Mouse (Mus musculus) midbrain, embryonic 15.5 days (tissue): ENCODE results near the gene Zmiz2. TPM values are rescaled to one million over a fixed set of nuclear protein-coding genes. Genes with fewer than 3 reads are reported as not detected.

Source experiments
- ATAC-seq: fragments of 200-750 bp; cut with Nextera tagmentation; replicated peaks from 2 replicates; pipeline ENCODE4 v1.8.0; 2017; ENCODE audit warnings: moderate TSS enrichment
- H3K27ac ChIP-seq: fragments of 300-500 bp; sonication (generic); 2 replicates; pipeline ENCODE4 v1.5.1; 2015; ENCODE audit warnings: mild to moderate bottlenecking, inconsistent platforms
- H3K27me3 ChIP-seq: fragments of 300-500 bp; sonication (generic); replicated peaks from 2 replicates; pipeline ENCODE4 v1.6.1; 2015; ENCODE audit warnings: inconsistent platforms
- H3K36me3 ChIP-seq: fragments of 300-500 bp; sonication (generic); replicated peaks from 2 replicates; pipeline ENCODE4 v1.6.1; 2015; ENCODE audit warnings: inconsistent platforms
- H3K4me1 ChIP-seq: fragments of 300-500 bp; sonication (generic); 2 replicates; pipeline ENCODE4 v1.6.1; 2015; ENCODE audit warnings: inconsistent platforms
- H3K4me2 ChIP-seq: fragments of 300-500 bp; sonication (generic); 2 replicates; pipeline ENCODE4 v1.6.1; 2015; ENCODE audit warnings: inconsistent platforms, mild to moderate bottlenecking, moderate library complexity
- H3K4me3 ChIP-seq: fragments of 300-500 bp; sonication (generic); 2 replicates; pipeline ENCODE4 v1.5.1; 2015; ENCODE audit warnings: mild to moderate bottlenecking, inconsistent platforms
- H3K9ac ChIP-seq: fragments of 300-500 bp; sonication (generic); 2 replicates; pipeline ENCODE4 v1.6.1; 2015; ENCODE audit warnings: mild to moderate bottlenecking, inconsistent platforms
- H3K9me3 ChIP-seq: fragments of 300-500 bp; sonication (generic); 2 replicates; pipeline ENCODE4 v1.6.1; 2016; ENCODE audit warnings: inconsistent platforms
- WGBS: fragments of 180-500 bp; shearing (Covaris S2); methylation state at CpG from one replicate; pipeline ENCODE4 v1.1.7; 2015; ENCODE audit warnings: mixed read lengths; 5-methylcytosine and 5-hydroxymethylcytosine counted together
- polyA plus RNA-seq: library from polyadenylated mRNA; unstranded; fragments of >200 nt; fragmentation: Nextera tagmentation; extraction: Ambion mirVana; gene quantifications from 2 replicates; pipeline ENCODE4 v1.2.1, GENCODE M21; 2015

The Zmiz2 gene
- polyA plus RNA-seq, 1 experiment from 2014 or later = 41.0 TPM

GRCm38 (mm10) chr11:6372784-6373183 lies 16.1 kb upstream of the Zmiz2 start:
- Histone ChIP-seq H3K9ac (no peak overlapping the region), H3K4me2 (no peak overlapping the region), H3K4me1 (no peaks in the 10 kb centered on the region), H3K36me3 (no peaks in the 10 kb centered on the region), H3K9me3 (no peaks in the 10 kb centered on the region), H3K27ac (no peak overlapping the region), H3K27me3 (no peaks in the 10 kb centered on the region), H3K4me3 (no peak overlapping the region)
- 89% methylated on average over 9 of the region's 9 CpGs for WGBS
- ATAC-seq = no peak

DNA sequence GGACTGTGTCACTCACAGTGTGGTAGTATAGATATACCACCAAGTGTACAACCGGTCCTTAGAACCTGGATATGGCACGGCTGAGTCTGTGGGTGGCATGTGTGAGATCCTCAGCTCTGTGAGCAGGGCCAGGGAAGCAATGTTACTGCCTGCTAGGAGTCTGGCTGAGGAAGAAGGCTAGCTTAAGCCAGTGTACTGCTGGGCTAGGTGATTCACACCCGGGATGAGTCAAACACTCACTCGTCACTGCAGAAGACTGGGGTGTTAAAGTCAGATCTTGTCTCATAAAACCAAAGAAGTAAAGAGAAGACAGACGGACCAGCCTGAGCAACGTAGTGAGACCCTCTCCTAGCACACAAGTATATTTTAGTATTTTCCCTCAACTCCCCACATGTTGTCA lies 8.0 kb upstream of the Zmiz2 start:
- H3K27me3 ChIP-seq = no peaks in the 10 kb centered on the region
- H3K9me3 ChIP-seq = no peaks in the 10 kb centered on the region
- 87% methylated on average over 6 of the region's 6 CpGs for WGBS
- no peaks in the 10 kb centered on the region for H3K4me1 ChIP-seq
- no peak for ATAC-seq
- no peak overlapping the region for H3K9ac ChIP-seq
- no peak overlapping the region for H3K4me2 ChIP-seq
- H3K36me3 ChIP-seq = no peaks in the 10 kb centered on the region
- H3K4me3 ChIP-seq = no peak overlapping the region
- no peak overlapping the region for H3K27ac ChIP-seq

- no peak for ATAC-seq
- H3K27me3 ChIP-seq = no peaks in the 10 kb centered on the region
- WGBS = 88% methylated on average over 6 of the region's 6 CpGs
- no peaks in the 10 kb centered on the region for H3K9me3 ChIP-seq
- peak overlapping the region; percentile 47 for H3K4me2 ChIP-seq
- no peak overlapping the region for H3K9ac ChIP-seq
- H3K4me1 ChIP-seq = peaks cover 30% of the 10 kb centered on the region
- peak overlapping the region; percentile 99; the same call in 1 of the 2 replicates for H3K4me3 ChIP-seq
- H3K36me3 ChIP-seq = peaks cover 7% of the 10 kb centered on the region; the same call in 1 of the 2 replicates
- peak overlapping the region; percentile 97 for H3K27ac ChIP-seq
Observed at GRCm38 (mm10) chr11:6388126-6388725, 648 bp upstream of the Zmiz2 start.

- ATAC-seq = peak; percentile 71
- Histone ChIP-seq H3K9me3 (no peaks in the 10 kb centered on the region), H3K4me2 (peak overlapping the region; percentile 57), H3K9ac (peak overlapping the region; percentile 96), H3K36me3 (peaks cover 7% of the 10 kb centered on the region; the same call in 1 of the 2 replicates), H3K27ac (peak overlapping the region; percentile 97), H3K27me3 (no peaks in the 10 kb centered on the region), H3K4me3 (peak overlapping the region; percentile 99), H3K4me1 (peaks cover 33% of the 10 kb centered on the region)
- under 1% methylated on average over 37 of the region's 43 CpGs for WGBS
Observed at GRCm38 (mm10) chr11:6389483-6389921, 628 bp downstream of the Zmiz2 start.

GRCm38 (mm10) chr11:6390376-6391053 lies 1.6 kb downstream of the Zmiz2 start:
- H3K36me3 ChIP-seq = peaks cover 7% of the 10 kb centered on the region; the same call in 1 of the 2 replicates
- peaks cover 33% of the 10 kb centered on the region for H3K4me1 ChIP-seq
- H3K4me2 ChIP-seq = peak overlapping the region; percentile 57
- no peaks in the 10 kb centered on the region for H3K9me3 ChIP-seq
- H3K27ac ChIP-seq = no peak overlapping the region
- no peak for ATAC-seq
- H3K27me3 ChIP-seq = no peaks in the 10 kb centered on the region
- peak overlapping the region; percentile 99 for H3K4me3 ChIP-seq
- peak overlapping the region; percentile 96 for H3K9ac ChIP-seq
- WGBS = 80% methylated on average over 8 of the region's 8 CpGs

DNA sequence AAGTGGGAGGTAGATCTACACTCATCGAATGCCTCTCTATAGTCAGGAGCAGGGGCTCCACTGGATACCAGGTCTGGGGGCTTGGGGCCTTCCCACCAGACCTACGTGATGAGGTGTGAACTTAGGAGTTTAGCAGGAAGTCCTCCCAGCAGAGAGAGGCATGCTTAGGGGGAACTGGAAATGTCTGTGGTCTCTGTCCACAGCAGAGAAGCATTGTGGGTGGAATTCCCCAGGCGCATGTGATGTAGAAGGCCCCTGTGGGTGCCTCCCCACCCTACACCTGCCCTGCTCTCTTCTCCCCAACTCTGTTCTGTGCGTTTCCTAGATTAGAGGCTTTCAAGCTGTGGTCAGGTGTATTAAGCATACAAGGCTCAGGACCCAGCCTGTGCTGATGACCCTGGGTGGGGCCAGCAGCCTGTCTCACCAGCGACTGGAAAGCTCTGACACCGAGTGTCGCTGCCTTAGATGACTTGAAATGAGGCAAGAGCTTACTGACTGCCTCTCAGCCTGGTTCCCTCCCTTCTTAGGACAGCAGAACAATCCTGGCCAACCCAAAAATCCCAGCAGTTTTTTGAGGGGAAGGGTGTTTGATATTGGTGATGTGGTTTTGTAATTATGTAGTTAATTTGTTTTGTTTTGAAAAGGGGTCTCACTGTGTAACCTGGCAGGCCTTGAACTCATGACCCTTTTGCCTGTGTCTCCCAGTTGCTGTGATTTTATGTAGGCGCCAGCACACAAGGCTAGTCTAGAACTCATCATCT lies 2.8 kb downstream of the Zmiz2 start:
- no peak for ATAC-seq
- Histone ChIP-seq H3K36me3 (peaks cover 12% of the 10 kb centered on the region; the same call in 1 of the 2 replicates), H3K4me2 (no peak overlapping the region), H3K4me3 (no peak overlapping the region), H3K27me3 (no peaks in the 10 kb centered on the region), H3K9me3 (no peaks in the 10 kb centered on the region), H3K9ac (no peak overlapping the region), H3K4me1 (peaks cover 33% of the 10 kb centered on the region), H3K27ac (no peak overlapping the region)
- WGBS = 88% methylated on average over 8 of the region's 8 CpGs

- H3K27me3 ChIP-seq = no peaks in the 10 kb centered on the region
- no peaks in the 10 kb centered on the region for H3K9me3 ChIP-seq
- H3K4me2 ChIP-seq = no peak overlapping the region
- peaks cover 33% of the 10 kb centered on the region for H3K4me1 ChIP-seq
- H3K9ac ChIP-seq = no peak overlapping the region
- H3K27ac ChIP-seq = no peak overlapping the region
- H3K36me3 ChIP-seq = peaks cover 24% of the 10 kb centered on the region
- ATAC-seq = no peak
- 91% methylated on average over 6 of the region's 6 CpGs for WGBS
- H3K4me3 ChIP-seq = no peak overlapping the region
Observed at GRCm38 (mm10) chr11:6392857-6393256, 4.0 kb downstream of the Zmiz2 start.

DNA sequence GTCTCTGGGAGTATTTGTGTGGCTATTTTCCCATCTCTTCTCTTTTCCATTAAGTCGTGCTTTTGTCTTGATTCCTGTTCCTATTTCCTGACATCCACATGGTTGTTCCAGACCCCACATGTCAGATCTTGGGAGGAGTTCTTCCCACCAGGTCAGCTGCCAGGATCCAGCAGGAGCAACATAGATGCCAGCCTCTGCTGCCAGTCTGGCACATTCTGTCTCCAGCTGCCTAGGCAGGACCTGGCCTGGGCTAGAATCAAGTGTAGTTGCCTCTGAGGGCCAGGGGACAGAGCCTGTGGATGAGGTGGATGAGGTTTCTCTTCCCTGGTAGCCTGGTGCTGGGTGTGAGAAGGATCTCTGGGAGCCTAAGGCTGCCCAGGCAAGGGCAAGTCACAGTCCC lies 5.0 kb downstream of the Zmiz2 start:
- Histone ChIP-seq H3K4me2 (no peak overlapping the region), H3K4me3 (no peak overlapping the region), H3K4me1 (peaks cover 33% of the 10 kb centered on the region), H3K36me3 (peaks cover 30% of the 10 kb centered on the region), H3K9me3 (no peaks in the 10 kb centered on the region), H3K27ac (no peak overlapping the region), H3K27me3 (no peaks in the 10 kb centered on the region), H3K9ac (no peak overlapping the region)
- no peak for ATAC-seq
- WGBS = 83% methylated on average over 1 of the region's 1 CpGs

DNA sequence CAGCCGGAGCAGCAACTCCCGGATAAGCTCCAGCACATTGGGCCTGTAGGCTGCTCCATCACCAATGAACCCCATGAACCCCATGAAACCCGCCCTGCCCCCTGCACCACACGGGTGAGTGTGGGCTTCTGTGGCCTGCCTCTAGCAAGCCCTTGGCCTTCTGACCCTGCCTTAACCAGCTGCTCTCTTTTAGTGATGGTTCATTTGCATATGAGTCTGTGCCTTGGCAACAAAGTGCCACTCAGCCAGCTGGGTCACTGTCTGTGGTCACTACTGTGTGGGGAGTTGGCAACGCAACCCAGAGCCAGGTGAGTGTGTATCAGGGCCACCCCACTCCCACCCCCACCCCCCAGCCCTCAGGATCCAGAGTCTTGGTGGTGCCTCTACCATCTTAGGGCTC lies 6.7 kb downstream of the Zmiz2 start:
- WGBS = 80% methylated on average over 5 of the region's 5 CpGs

DNA sequence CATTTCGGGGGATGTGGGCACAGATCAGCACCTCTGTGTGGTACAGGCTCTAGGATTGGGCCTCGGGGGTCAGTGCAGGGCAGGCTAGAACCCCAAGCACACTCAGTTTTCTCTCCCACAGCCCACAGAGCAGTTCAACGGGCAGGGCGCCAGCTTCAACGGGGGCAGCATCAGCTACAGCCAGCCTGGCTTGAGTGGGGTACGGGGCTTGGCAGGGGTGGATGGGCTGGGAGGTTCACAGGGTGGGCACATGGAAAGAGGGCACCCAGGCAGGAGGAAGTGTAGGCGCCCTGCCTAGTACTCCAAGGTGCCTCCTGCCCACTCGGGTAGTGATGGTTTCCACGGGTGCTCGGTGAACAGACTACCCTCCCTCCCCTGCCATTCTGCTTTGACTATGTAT lies 9.3 kb downstream of the Zmiz2 start:
- ATAC-seq = no peak
- Histone ChIP-seq H3K4me1 (peaks cover 3% of the 10 kb centered on the region; the same call in 1 of the 2 replicates), H3K27me3 (no peaks in the 10 kb centered on the region), H3K9me3 (no peaks in the 10 kb centered on the region), H3K4me3 (no peak overlapping the region), H3K4me2 (no peak overlapping the region), H3K36me3 (peaks cover 62% of the 10 kb centered on the region), H3K27ac (no peak overlapping the region), H3K9ac (no peak overlapping the region)
- 95% methylated on average over 10 of the region's 10 CpGs for WGBS

More for the DNA sequence above, 6.7 kb downstream of the Zmiz2 start:
- Histone ChIP-seq H3K4me2 (no peak overlapping the region), H3K9me3 (no peaks in the 10 kb centered on the region), H3K4me1 (peaks cover 26% of the 10 kb centered on the region), H3K4me3 (no peak overlapping the region), H3K36me3 (peaks cover 45% of the 10 kb centered on the region), H3K27me3 (no peaks in the 10 kb centered on the region), H3K9ac (no peak overlapping the region), H3K27ac (no peak overlapping the region)
- no peak for ATAC-seq

DNA sequence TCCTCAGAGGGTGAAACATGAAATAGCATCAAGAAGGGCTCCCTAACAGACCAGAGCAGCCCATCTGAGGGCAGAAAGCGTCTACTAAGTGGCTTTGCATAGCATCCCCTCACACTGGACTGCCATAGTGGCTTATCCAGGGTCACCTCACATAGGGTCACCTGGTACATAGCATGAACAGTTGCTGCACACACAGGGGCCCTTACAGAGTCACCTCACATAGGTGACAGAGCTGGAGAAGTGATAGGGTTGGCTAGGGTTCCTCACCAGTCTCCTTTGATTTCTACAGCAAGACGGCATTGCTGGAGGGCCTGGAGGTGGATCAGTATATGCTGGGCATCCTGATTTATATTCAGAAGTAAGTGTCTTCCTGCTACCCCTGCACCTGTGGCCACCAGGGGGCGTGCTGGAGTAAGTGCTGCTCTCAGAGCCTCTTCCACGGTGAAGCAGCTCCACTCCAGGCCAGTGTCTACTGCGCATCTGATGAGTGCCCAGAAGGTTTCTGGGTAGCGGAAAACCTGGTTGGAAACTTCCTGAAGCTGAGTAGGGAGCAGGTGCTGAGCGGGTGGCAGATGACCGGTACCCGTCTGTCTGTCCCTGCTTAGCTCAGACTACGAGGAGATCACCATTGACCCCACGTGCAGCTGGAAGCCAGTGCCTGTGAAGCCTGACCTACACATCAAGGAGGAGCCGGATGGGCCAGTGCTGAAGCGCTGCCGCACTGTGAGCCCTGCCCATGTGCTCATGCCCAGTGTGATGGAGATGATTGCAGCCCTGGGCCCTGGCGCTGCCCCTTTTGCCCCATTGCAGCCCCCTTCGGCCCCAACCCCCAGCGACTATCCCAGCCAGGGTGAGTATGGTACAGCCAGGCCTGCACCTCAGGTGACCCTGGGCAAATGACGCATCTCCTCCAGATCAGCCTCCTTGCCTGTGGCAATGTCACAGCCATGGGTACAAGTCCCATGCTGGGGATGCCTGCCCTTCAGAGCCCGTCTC lies 13.9 kb downstream of the Zmiz2 start:
- Histone ChIP-seq H3K27ac (no peak overlapping the region), H3K9ac (no peak overlapping the region), H3K27me3 (no peaks in the 10 kb centered on the region), H3K9me3 (no peaks in the 10 kb centered on the region), H3K4me1 (peaks cover 7% of the 10 kb centered on the region), H3K36me3 (peaks cover 77% of the 10 kb centered on the region), H3K4me2 (no peak overlapping the region), H3K4me3 (no peak overlapping the region)
- no peak for ATAC-seq
- WGBS = 86% methylated on average over 19 of the region's 19 CpGs
